Mouse (Mus musculus): ENCODE data around the gene Zfp322a.

GRCm38 (mm10) chr13:23306707-23307068, 62.3 kb downstream of the Zfp322a start:
- TF ChIP-seq CTCF (IDR thresholded peaks at IDR 0.05; ENCODE audit: control insufficient read depth, insufficient read depth, low read length) (no peak), POLR2A (IDR thresholded peaks at IDR 0.05; ENCODE audit: borderline replicate concordance, control insufficient read depth, low read depth, low read length) (no peak)

Measured in bone marrow, adult 2 months (tissue).